Mouse (Mus musculus) brain, embryonic 14.5 days (tissue): ENCODE measurements around the gene Cfap157.

Experiments
- CTCF ChIP-seq: fragments of 200-500 bp; IDR thresholded peaks from 2 replicates; pipeline ENCODE4 v1.5.1; 2012; ENCODE audit warnings: inconsistent platforms, mild to moderate bottlenecking, moderate library complexity, borderline replicate concordance; ENCODE audit not compliant: insufficient read depth, insufficient read length; ENCODE audit errors: extremely low read depth
- POLR2A ChIP-seq: fragments of 200-500 bp; IDR thresholded peaks from 2 replicates; pipeline ENCODE4 v1.6.1; 2012; ENCODE audit warnings: mild to moderate bottlenecking, inconsistent platforms, borderline replicate concordance; ENCODE audit not compliant: poor library complexity, insufficient read depth, insufficient read length, severe bottlenecking; ENCODE audit errors: extremely low read depth

DNA sequence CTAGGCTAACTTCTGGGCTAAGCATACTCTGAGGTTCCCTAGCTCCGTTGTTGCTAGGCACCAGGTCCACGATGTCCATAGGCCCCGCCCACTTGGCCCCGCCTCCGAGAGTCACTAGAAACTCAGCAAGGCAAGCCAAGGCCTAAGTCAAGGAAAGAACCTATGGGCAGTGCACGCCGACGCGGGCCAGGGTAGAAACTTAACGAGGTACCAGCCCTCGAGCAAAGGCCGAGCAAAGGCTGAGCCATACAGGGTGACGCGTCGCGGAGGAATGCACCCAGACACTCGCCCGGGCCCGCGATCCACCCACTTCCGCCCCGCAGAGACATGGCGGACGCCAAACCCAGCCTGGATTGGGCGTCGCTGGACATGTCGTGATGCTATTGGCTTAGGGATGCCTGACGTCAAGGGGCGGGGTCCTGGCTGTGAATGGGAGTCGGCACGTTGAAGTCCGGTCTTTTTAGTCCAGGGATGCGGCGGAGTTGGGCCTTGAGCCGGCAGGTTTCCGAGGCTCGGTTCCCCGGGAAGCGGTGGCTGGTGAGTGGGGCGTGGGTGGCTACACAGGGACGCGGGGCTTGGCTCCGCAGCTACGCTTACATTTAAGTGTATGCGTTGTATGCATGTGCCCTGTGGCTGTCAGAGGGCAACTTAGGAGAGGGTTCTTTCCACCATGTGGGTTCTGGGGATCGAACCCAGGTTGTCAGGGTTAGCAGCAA is 8.7 kb downstream of the Cfap157 start, which contains the start of the genes Ttc16 and Ptrh1:
- no peak for TF ChIP-seq CTCF
- TF ChIP-seq POLR2A = no peak
